Mouse (Mus musculus) G1E (cell line): ENCODE data around the gene Nop58.

Experiments
- CTCF ChIP-seq: IDR thresholded peaks from 2 replicates; pipeline ENCODE4 v1.5.1; 2012; ENCODE audit warnings: low read depth, low read length, inconsistent platforms, mixed read lengths
- GATA1 ChIP-seq: IDR thresholded peaks from 2 replicates; pipeline ENCODE4 v1.6.1; 2012; ENCODE audit warnings: borderline replicate concordance, low read length, inconsistent platforms, mixed read lengths
- TAL1 ChIP-seq: conservative IDR thresholded peaks from 2 replicates; pipeline ENCODE4 v1.6.1; 2012; ENCODE audit warnings: low read depth, low read length, inconsistent platforms, mixed read lengths

DNA sequence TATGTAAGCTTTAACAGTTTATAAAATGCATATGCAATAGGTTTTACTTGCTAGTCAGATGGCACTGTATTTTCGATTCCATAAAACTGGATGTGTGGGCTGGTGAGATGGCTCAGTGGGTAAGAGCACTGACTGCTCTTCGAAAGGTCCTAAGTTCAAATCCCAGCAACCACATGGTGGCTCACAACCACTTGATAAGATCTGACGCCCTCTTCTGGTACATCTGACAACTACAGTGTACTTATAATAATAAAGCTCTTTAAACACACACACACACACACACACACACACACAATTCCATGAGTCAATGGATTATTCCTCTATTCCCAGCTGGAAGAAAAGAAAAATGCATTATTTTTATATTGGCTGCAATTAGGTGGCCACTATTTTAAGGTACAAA, 46.4 kb upstream of the Nop58 start:
- no peak for TF ChIP-seq CTCF
- no peak for TF ChIP-seq GATA1
- TF ChIP-seq TAL1: no peak
